Mouse (Mus musculus) E14TG2a.4 (cell line): ENCODE data around the gene Zbtb20.

Experiments
- CTCF ChIP-seq: conservative IDR thresholded peaks from 2 replicates; pipeline ENCODE4 v1.5.1; 2014; ENCODE audit warnings: low read length
- NANOG ChIP-seq: IDR thresholded peaks from 2 replicates; pipeline ENCODE4 v1.6.1; 2014; ENCODE audit warnings: borderline replicate concordance, low read length, mixed read lengths
- POU5F1 ChIP-seq: IDR thresholded peaks from 2 replicates; pipeline ENCODE4 v1.6.1; 2014; ENCODE audit warnings: low read length, borderline replicate concordance

DNA sequence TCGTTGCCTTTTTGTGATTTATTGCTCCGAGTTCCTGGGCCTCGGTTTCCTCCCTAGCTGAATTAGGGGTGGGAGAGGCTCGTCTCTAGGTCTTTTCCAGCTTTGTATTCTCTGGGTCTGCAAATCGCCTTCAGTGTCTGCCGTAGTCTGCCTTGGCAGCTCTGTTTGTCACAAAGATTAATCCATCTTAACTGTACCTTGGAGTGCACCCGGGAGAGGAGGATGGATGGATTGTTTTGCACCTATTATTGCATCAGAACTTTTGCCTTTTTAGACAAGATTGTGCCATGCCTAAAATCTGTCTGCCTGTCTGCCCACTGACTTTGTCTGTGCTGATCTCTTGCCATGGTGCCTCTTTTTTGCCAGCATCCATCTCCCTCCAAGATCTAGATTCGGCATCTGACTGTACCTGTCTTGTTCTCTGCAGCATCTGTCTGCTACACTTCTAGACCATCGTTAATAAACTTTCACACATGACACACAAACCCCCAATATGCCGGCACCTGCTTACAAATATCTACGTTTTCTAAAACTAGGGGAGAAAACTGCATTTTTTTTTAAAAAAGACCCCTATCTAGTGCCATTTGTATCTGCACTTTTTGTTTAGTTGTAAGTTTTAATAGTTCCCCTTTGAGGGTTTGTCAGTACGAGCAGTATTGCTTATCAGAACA, 626.8 kb downstream of the Zbtb20 start:
- no peak for TF ChIP-seq CTCF
- TF ChIP-seq NANOG, result no peak
- no peak for TF ChIP-seq POU5F1
